Mouse (Mus musculus): ENCODE data around the gene BC035044. TPM values are rescaled to one million over a fixed set of nuclear protein-coding genes. Genes with fewer than 3 reads are reported as not detected.

The BC035044 gene
- polyA plus RNA-seq, 1 experiment = not detected

DNA sequence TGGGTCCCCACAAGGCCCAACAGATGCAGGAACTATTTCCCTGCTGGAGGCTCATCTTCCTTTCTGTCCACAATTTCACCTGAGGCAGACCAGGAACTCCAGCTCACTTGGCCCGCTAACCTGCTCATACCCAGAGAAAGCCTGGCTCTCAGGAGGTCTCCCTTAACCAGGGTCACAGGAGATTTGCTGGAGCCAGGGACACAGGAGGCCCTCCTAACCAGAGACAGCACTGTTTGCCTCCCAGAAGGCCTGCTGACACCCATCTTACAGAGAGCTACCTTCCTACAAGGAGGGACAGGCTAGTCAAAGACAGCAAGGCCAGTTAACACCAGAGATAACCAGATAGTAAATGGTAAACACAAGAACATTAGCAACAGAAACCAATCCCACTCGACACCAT lies 33.0 kb downstream of the BC035044 start:
- H3K27me3 ChIP-seq (ENCODE audit: control insufficient read depth, insufficient read depth, insufficient read length) = no peaks in the 10 kb centered on the region
- H3K79me2 ChIP-seq (ENCODE audit: control insufficient read depth, insufficient read depth) = no peaks in the 10 kb centered on the region
- TF ChIP-seq MYOG (IDR thresholded peaks at IDR 0.05; ENCODE audit: control insufficient read depth, extremely low read depth, insufficient read length) (no peak), CTCF (IDR thresholded peaks at IDR 0.05; ENCODE audit: control insufficient read depth, insufficient read depth, insufficient read length) (no peak), MAX (IDR thresholded peaks at IDR 0.05) (no peak), CEBPB (IDR thresholded peaks at IDR 0.05; ENCODE audit: low read depth) (no peak), USF1 (IDR thresholded peaks at IDR 0.05; ENCODE audit: low read depth) (no peak), MYOD1 (IDR thresholded peaks at IDR 0.05; ENCODE audit: control insufficient read depth, insufficient read length, low read depth) (no peak), FOSL1 (IDR thresholded peaks at IDR 0.05; ENCODE audit: insufficient read depth, low read length, poor library complexity, severe bottlenecking) (no peak)
- H3K36me3 ChIP-seq (ENCODE audit: control insufficient read depth, insufficient read depth) = no peaks in the 10 kb centered on the region
- H3K4me3 ChIP-seq (ENCODE audit: insufficient read depth, poor library complexity, severe bottlenecking) = no peak overlapping the region
- no peaks in the 10 kb centered on the region for H3K79me3 ChIP-seq (ENCODE audit: low read depth)
- H3ac ChIP-seq (ENCODE audit: control insufficient read depth, insufficient read length, low read depth) = no peak overlapping the region

DNA sequence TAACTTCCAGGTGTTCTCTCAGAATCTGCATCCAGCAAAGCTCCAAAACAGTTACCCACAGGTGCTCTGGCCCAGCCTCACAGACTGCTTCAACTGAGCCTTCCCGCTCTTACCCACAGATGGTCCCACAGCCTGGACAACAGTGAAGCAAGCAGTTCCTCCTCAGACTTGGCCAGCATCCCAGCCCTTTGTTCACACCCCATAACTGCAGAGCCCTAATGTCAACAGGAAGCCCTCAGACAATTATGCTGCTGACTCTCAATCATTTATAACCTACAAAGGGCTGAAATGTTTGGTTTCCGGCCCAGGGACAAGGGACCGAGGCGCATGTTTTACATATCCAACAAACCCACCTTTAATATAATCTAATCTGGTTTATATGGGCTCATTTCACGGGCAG lies 34.7 kb downstream of the BC035044 start:
- Histone ChIP-seq H3K79me3 (ENCODE audit: low read depth) (no peaks in the 10 kb centered on the region), H3ac (ENCODE audit: control insufficient read depth, insufficient read length, low read depth) (no peak overlapping the region), H3K4me3 (ENCODE audit: insufficient read depth, poor library complexity, severe bottlenecking) (no peak overlapping the region), H3K36me3 (ENCODE audit: control insufficient read depth, insufficient read depth) (no peaks in the 10 kb centered on the region), H3K27me3 (ENCODE audit: control insufficient read depth, insufficient read depth, insufficient read length) (no peaks in the 10 kb centered on the region), H3K79me2 (ENCODE audit: control insufficient read depth, insufficient read depth) (no peaks in the 10 kb centered on the region)
- TF ChIP-seq MYOD1 (IDR thresholded peaks at IDR 0.05; ENCODE audit: control insufficient read depth, insufficient read length, low read depth) (no peak), CTCF (IDR thresholded peaks at IDR 0.05; ENCODE audit: control insufficient read depth, insufficient read depth, insufficient read length) (no peak), CEBPB (IDR thresholded peaks at IDR 0.05; ENCODE audit: low read depth) (no peak), MAX (IDR thresholded peaks at IDR 0.05) (no peak), FOSL1 (IDR thresholded peaks at IDR 0.05; ENCODE audit: insufficient read depth, low read length, poor library complexity, severe bottlenecking) (no peak), USF1 (IDR thresholded peaks at IDR 0.05; ENCODE audit: low read depth) (no peak), MYOG (IDR thresholded peaks at IDR 0.05; ENCODE audit: control insufficient read depth, extremely low read depth, insufficient read length) (no peak)

DNA sequence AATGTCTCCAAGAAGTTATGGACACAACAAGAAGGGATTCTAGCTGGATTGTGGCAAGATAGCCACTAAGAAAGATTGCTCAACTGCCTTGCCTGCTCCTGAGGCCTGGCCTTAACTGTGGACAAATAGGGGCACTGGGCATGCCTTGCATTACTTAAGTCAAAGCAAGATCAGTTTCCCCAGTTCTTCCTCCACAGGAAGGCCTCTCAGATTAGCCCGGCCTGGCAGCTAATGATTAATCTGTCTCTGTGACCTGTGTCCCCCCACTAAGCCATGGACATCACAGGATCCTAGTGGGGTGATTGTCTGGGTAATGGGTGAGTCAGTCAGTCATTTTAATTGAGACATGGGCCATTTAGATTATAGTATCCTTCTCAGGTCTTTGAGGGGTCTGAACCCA lies 35.4 kb downstream of the BC035044 start:
- no peaks in the 10 kb centered on the region for H3K36me3 ChIP-seq (ENCODE audit: control insufficient read depth, insufficient read depth)
- no peaks in the 10 kb centered on the region for H3K79me3 ChIP-seq (ENCODE audit: low read depth)
- no peaks in the 10 kb centered on the region for H3K27me3 ChIP-seq (ENCODE audit: control insufficient read depth, insufficient read depth, insufficient read length)
- TF ChIP-seq CEBPB (IDR thresholded peaks at IDR 0.05; ENCODE audit: low read depth) (no peak), USF1 (IDR thresholded peaks at IDR 0.05; ENCODE audit: low read depth) (no peak), CTCF (IDR thresholded peaks at IDR 0.05; ENCODE audit: control insufficient read depth, insufficient read depth, insufficient read length) (no peak)
- H3ac ChIP-seq (ENCODE audit: control insufficient read depth, insufficient read length, low read depth) = no peak overlapping the region
- H3K4me3 ChIP-seq (ENCODE audit: insufficient read depth, poor library complexity, severe bottlenecking) = no peak overlapping the region
- H3K79me2 ChIP-seq (ENCODE audit: control insufficient read depth, insufficient read depth) = no peaks in the 10 kb centered on the region

DNA sequence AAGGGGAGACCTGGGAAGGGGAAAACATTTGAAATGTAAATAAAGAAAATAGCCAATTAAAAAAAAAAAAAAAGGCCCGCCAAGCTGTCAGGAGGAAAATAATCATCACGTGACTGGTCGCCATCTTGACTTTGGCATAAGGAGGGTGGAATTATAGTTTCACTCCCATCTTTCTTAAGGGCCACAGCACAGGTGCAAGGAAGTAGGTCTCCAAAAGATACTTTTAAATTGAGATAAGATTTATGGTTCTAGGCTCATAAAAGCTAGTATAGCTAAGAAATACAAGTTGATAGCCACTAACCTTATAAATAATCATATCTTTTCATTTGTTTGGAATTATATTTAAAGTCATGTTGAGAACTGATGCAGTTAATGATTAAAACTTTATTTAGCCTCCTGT lies 36.0 kb downstream of the BC035044 start:
- no peaks in the 10 kb centered on the region for H3K36me3 ChIP-seq (ENCODE audit: control insufficient read depth, insufficient read depth)
- no peak overlapping the region for H3K4me3 ChIP-seq (ENCODE audit: insufficient read depth, poor library complexity, severe bottlenecking)
- H3ac ChIP-seq (ENCODE audit: control insufficient read depth, insufficient read length, low read depth) = no peak overlapping the region
- no peak for TF ChIP-seq FOSL1 (IDR thresholded peaks at IDR 0.05; ENCODE audit: insufficient read depth, low read length, poor library complexity, severe bottlenecking)
- TF ChIP-seq MYOD1 (IDR thresholded peaks at IDR 0.05; ENCODE audit: control insufficient read depth, insufficient read length, low read depth) = no peak
- no peak for TF ChIP-seq USF1 (IDR thresholded peaks at IDR 0.05; ENCODE audit: low read depth)
- no peak for TF ChIP-seq MAX (IDR thresholded peaks at IDR 0.05)
- no peak for TF ChIP-seq CEBPB (IDR thresholded peaks at IDR 0.05; ENCODE audit: low read depth)
- no peak for TF ChIP-seq CTCF (IDR thresholded peaks at IDR 0.05; ENCODE audit: control insufficient read depth, insufficient read depth, insufficient read length)
- TF ChIP-seq MYOG (IDR thresholded peaks at IDR 0.05; ENCODE audit: control insufficient read depth, extremely low read depth, insufficient read length) = no peak
- no peaks in the 10 kb centered on the region for H3K79me3 ChIP-seq (ENCODE audit: low read depth)
- no peaks in the 10 kb centered on the region for H3K79me2 ChIP-seq (ENCODE audit: control insufficient read depth, insufficient read depth)
- H3K27me3 ChIP-seq (ENCODE audit: control insufficient read depth, insufficient read depth, insufficient read length) = no peaks in the 10 kb centered on the region

DNA sequence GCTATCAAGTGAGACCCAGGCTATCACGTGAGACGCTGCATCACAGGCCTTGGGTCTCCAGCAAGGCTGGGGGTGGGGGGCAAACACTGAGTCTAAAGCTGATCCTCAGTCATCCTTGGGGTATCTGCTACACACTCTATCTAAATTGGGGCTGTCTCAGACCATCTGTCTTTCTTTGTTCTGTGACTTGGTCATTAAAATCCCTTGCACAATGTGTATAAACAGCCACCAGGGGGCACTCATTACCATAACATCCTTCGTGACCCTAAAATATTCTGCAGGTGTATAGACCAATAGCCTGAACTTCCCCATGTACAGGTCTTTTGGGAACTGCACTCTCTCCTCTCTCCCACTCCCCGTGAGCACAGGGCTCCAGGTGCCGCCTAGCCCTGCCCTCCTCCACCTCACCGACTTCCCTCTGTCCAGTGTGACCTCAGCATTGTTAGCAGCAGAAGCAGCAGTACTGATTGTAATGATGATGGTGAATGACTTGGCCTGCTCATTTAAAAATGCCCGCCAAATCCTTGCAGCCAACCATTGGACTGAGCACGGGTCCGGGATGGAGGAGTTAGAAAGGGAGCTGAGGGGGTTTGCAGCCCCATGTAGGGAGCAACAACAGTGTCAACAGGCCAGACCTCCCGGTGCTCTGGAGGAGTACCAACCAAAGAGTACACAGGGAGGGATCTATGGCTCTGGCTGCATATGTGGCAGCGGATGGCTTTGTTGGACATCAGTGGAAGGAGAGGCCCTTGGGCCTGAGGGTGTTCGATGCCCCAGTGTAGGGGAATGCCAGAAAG lies 36.7 kb downstream of the BC035044 start:
- H3K79me2 ChIP-seq (ENCODE audit: control insufficient read depth, insufficient read depth) = no peaks in the 10 kb centered on the region
- H3K79me3 ChIP-seq (ENCODE audit: low read depth) = no peaks in the 10 kb centered on the region
- no peak for TF ChIP-seq FOSL1 (IDR thresholded peaks at IDR 0.05; ENCODE audit: insufficient read depth, low read length, poor library complexity, severe bottlenecking)
- no peak for TF ChIP-seq CEBPB (IDR thresholded peaks at IDR 0.05; ENCODE audit: low read depth)
- TF ChIP-seq MAX (IDR thresholded peaks at IDR 0.05) = no peak
- no peak for TF ChIP-seq MYOD1 (IDR thresholded peaks at IDR 0.05; ENCODE audit: control insufficient read depth, insufficient read length, low read depth)
- TF ChIP-seq CTCF (IDR thresholded peaks at IDR 0.05; ENCODE audit: control insufficient read depth, insufficient read depth, insufficient read length) = peak; percentile 2
- no peak for TF ChIP-seq USF1 (IDR thresholded peaks at IDR 0.05; ENCODE audit: low read depth)
- TF ChIP-seq MYOG (IDR thresholded peaks at IDR 0.05; ENCODE audit: control insufficient read depth, extremely low read depth, insufficient read length) = no peak
- no peaks in the 10 kb centered on the region for H3K27me3 ChIP-seq (ENCODE audit: control insufficient read depth, insufficient read depth, insufficient read length)
- no peaks in the 10 kb centered on the region for H3K36me3 ChIP-seq (ENCODE audit: control insufficient read depth, insufficient read depth)
- H3ac ChIP-seq (ENCODE audit: control insufficient read depth, insufficient read length, low read depth) = no peak overlapping the region
- no peak overlapping the region for H3K4me3 ChIP-seq (ENCODE audit: insufficient read depth, poor library complexity, severe bottlenecking)

DNA sequence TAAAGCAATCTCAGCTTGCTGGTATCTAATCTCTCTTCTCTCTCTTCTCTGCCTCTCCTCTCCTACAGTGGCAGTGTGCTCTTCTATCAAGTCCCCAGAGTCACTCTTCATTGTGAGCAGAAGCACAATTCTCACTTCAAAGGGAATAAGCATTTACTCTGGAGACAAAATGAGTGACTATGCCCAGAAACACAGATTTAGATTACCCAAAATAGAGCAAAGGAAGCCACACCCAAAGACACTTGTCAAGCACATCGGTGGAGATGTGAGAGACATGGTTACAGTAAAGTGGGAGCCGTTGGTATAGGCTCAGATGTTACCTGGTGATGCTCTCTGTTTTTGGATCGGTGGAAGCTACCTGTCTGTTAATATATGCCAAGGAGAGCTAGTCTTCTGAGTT lies 38.2 kb downstream of the BC035044 start:
- H3ac ChIP-seq (ENCODE audit: control insufficient read depth, insufficient read length, low read depth) = no peak overlapping the region
- no peak overlapping the region for H3K4me3 ChIP-seq (ENCODE audit: insufficient read depth, poor library complexity, severe bottlenecking)
- TF ChIP-seq CEBPB (IDR thresholded peaks at IDR 0.05; ENCODE audit: low read depth) = no peak
- H3K79me2 ChIP-seq (ENCODE audit: control insufficient read depth, insufficient read depth) = no peaks in the 10 kb centered on the region
- no peaks in the 10 kb centered on the region for H3K27me3 ChIP-seq (ENCODE audit: control insufficient read depth, insufficient read depth, insufficient read length)
- H3K79me3 ChIP-seq (ENCODE audit: low read depth) = no peaks in the 10 kb centered on the region
- H3K36me3 ChIP-seq (ENCODE audit: control insufficient read depth, insufficient read depth) = no peaks in the 10 kb centered on the region

Measured in C2C12 (cell line).